Mouse (Mus musculus): ENCODE data around the gene Tns3.

DNA sequence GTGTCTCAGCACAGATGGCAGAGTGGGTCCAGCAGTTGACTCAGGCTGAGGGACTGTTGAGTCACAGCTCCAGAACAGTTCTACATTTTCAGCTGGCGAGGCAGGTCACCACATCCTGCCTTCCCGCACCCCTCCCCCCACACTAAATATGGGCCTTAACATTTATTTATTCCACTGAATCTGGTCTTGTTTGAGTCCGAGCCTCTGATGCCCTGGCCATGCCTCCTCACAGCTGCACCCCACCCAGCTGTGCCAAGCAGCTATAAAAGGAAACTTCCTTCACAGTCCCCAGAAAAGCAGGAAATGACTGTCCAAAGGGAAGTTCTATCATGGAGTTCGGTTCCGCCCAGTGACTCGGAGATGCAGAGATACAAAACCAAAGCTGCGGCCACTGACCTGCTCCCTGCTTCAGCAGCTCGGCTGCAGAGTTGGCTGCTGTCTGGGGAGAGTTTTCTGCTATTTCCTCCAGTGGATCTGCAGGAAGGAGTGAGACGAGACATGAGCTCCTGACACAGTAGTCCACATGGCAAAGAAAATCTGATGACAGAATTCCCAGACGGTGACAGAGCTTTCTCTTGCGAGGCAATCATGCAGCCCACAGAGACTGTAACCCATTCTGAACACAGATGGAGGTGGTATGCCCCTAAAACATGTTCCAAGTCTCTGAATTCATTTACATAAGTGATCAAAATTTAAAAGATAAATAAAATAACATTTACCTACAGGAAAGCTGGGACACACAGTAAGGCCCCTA lies 220.6 kb downstream of the Tns3 start:
- TF ChIP-seq CTCF (IDR thresholded peaks at IDR 0.05; ENCODE audit: borderline replicate concordance, insufficient read depth, low read depth, low read length): no peak
- no peak for TF ChIP-seq POLR2A (IDR thresholded peaks at IDR 0.05; ENCODE audit: borderline replicate concordance, insufficient read depth, low read length)
